In the genomic region with DNA sequence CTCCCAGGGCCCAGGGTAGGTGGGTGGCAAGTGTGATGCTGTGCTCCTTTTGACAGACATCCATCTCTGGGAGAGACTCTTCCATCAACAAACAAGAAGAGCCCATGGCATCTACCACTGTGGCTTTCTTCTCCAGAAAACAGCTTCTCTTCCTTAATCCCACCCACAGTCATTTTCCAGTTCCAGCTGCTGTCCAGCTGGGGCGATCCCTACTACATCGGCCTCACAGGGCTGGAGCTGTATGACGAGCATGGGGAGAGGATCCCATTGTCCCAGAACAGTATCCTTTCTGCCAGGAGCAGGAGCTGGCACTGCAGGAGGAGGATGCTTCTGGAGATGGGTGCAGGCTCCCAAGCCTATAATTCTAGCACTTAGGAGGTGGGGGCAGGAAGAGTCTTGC, we compare ENCODE assay signal across 33 mouse cellular contexts.
"Had no signal": no experiment of that assay in that cellular context is flagged by ENCODE, and none has a peak within 500 bp of the region (broad histone marks: within the 10 kb centered on the region; RNA-seq: fewer than 3 reads in every experiment).

No protein-coding gene starts in this region.

- H3K4me3 ChIP-seq: heart, adult 2 months; heart, embryonic 12.5 days; heart, embryonic 13.5 days; heart, embryonic 15.5 days; hindbrain, embryonic 10.5 days; hindbrain, embryonic 12.5 days; hindbrain, embryonic 13.5 days; hindbrain, embryonic 15.5 days; intestine, embryonic 15.5 days; kidney, embryonic 15.5 days; layer of hippocampus, adult 2 months had no signal

- H3K9me3 ChIP-seq: heart, embryonic 12.5 days; heart, embryonic 13.5 days; heart, embryonic 15.5 days; hindbrain, embryonic 10.5 days; hindbrain, embryonic 12.5 days; hindbrain, embryonic 13.5 days; hindbrain, embryonic 15.5 days; intestine, embryonic 15.5 days; kidney, embryonic 15.5 days had no signal

- H3K27ac ChIP-seq: heart, adult 2 months; heart, embryonic 13.5 days; heart, embryonic 15.5 days; hindbrain, embryonic 10.5 days; hindbrain, embryonic 12.5 days; hindbrain, embryonic 13.5 days; hindbrain, embryonic 14.5 days; hindbrain, embryonic 15.5 days; hindbrain, postnatal 0 days; intestine, embryonic 15.5 days; kidney, embryonic 15.5 days; kidney, postnatal 0 days; layer of hippocampus, adult 2 months had no signal

- H3K27me3 ChIP-seq: heart, embryonic 12.5 days; heart, embryonic 13.5 days; heart, embryonic 15.5 days; hindbrain, embryonic 12.5 days; hindbrain, embryonic 13.5 days; hindbrain, embryonic 15.5 days; intestine, embryonic 15.5 days; kidney, embryonic 15.5 days had no signal

- ATAC-seq: hindbrain, embryonic 16.5 days; hindbrain, postnatal 0 days; inflammation-experienced regulatory T-cells, adult 6 months; intestine, embryonic 15.5 days; intestine, embryonic 16.5 days; intestine, postnatal 0 days had no signal

- H3K9ac ChIP-seq: heart, embryonic 12.5 days; heart, embryonic 13.5 days; heart, embryonic 15.5 days; hindbrain, embryonic 12.5 days; hindbrain, embryonic 13.5 days; hindbrain, embryonic 14.5 days; hindbrain, embryonic 15.5 days; intestine, embryonic 15.5 days; kidney, embryonic 15.5 days had no signal

- H3K4me2 ChIP-seq: heart, embryonic 11.5 days; heart, embryonic 12.5 days; heart, embryonic 13.5 days; heart, embryonic 15.5 days; hindbrain, embryonic 12.5 days; hindbrain, embryonic 13.5 days; hindbrain, embryonic 14.5 days; hindbrain, embryonic 15.5 days; intestine, embryonic 15.5 days; kidney, embryonic 15.5 days had no signal

- H3K36me3 ChIP-seq: hindbrain, embryonic 12.5 days; hindbrain, embryonic 15.5 days; intestine, embryonic 15.5 days; kidney, embryonic 15.5 days had no signal

- DNase-seq: heart, adult 18-20 months; heart, adult 2 months; heart, postnatal 36 days; heart, postnatal 4 days; kidney, adult 11 months; kidney, adult 18-20 months; kidney, adult 2 months; kidney, adult 8-10 months; kidney, adult 9 months; kidney, postnatal 10 days; kidney, postnatal 14 days; kidney, postnatal 25 days; kidney, postnatal 36 days; layer of hippocampus, adult 9-11 months; layer of hippocampus, postnatal 36 days had no signal
